ENCODE assay signal across 16 mouse cellular contexts in genomic region chr12:85992013-85992837, GRCm38 (mm10).
DNase-seq lines count a peak whose midpoint lies in the region; ATAC-seq and TF ChIP-seq lines count a peak whose summit lies in the region.
"Had no signal": no experiment of that assay in that cellular context is flagged by ENCODE, and none has a peak within 500 bp of the region (broad histone marks: within the 10 kb centered on the region; RNA-seq: fewer than 3 reads in every experiment).

No protein-coding gene starts in this region.

- DNase-seq in forebrain, postnatal 0 days = no peak
- no peak for DNase-seq in forebrain, embryonic 10.5 days (ENCODE audit: extremely low spot score, low spot score)
- DNase-seq in layer of hippocampus, adult 2 months (ENCODE audit: low spot score in 2 of 2) = no peak
- DNase-seq in layer of hippocampus, postnatal 36 days = no peak
- DNase-seq in gastrocnemius, adult 8-10 months (ENCODE audit: low spot score in 2 of 2) = no peak
- DNase-seq in liver, embryonic 11.5 days (ENCODE audit: low spot score) = no peak
- DNase-seq: adrenal gland, postnatal 36 days; gastrocnemius, postnatal 36 days; kidney, postnatal 10 days; lung, postnatal 14 days; retina, postnatal 1 day; thymus, postnatal 14 days had no signal

- 43% methylated on average over 7 of the region's 7 CpGs for WGBS in forebrain, postnatal 0 days
- 83% methylated on average over 7 of the region's 7 CpGs for WGBS in forebrain, embryonic 10.5 days
- 74% methylated on average over 7 of the region's 7 CpGs for WGBS in liver, embryonic 11.5 days

- H3K27me3 ChIP-seq in forebrain, postnatal 0 days (ENCODE audit: insufficient read depth, low read length) = no peaks in the 10 kb centered on the region
- no peaks in the 10 kb centered on the region for H3K27me3 ChIP-seq in forebrain, embryonic 10.5 days (ENCODE audit: poor library complexity, severe bottlenecking)
- no peaks in the 10 kb centered on the region for H3K27me3 ChIP-seq in megakaryocyte, embryonic 14.5 days (replicated peaks)
- H3K27me3 ChIP-seq in liver, embryonic 11.5 days (replicated peaks; ENCODE audit: control insufficient read depth, insufficient read depth, low read length) = no peaks in the 10 kb centered on the region
- H3K27me3 ChIP-seq: forebrain, embryonic 12.5 days had no signal

- no peak overlapping the region for H3K9ac ChIP-seq in forebrain, postnatal 0 days
- H3K9ac ChIP-seq in liver, embryonic 11.5 days (ENCODE audit: low read depth, low read length) = no peak overlapping the region
- H3K9ac ChIP-seq: forebrain, embryonic 12.5 days had no signal

- peaks cover 3% of the 10 kb centered on the region; the same call in 1 of the 2 replicates for H3K36me3 ChIP-seq in forebrain, postnatal 0 days (ENCODE audit: insufficient read depth)
- peaks cover 11% of the 10 kb centered on the region for H3K36me3 ChIP-seq in forebrain, embryonic 10.5 days (replicated peaks)
- peaks cover 31% of the 10 kb centered on the region for H3K36me3 ChIP-seq in megakaryocyte, embryonic 14.5 days (replicated peaks; ENCODE audit: low read length)
- no peaks in the 10 kb centered on the region for H3K36me3 ChIP-seq in liver, embryonic 11.5 days (ENCODE audit: control insufficient read depth, insufficient read depth, low read length)
- H3K36me3 ChIP-seq: forebrain, embryonic 12.5 days had no signal

- TF ChIP-seq CTCF in forebrain, postnatal 0 days (IDR thresholded peaks at IDR 0.05; ENCODE audit: low read depth) = no peak
- TF ChIP-seq CTCF in layer of hippocampus, adult 2 months (conservative IDR thresholded peaks at IDR 0.05) = peak; percentile 30; the same call in 1 of the 2 replicates

- ATAC-seq in forebrain, postnatal 0 days = 0 out of 2 replicates have a peak, but pooled peaks have one; percentile 16
- peak; percentile 47 for ATAC-seq in CD4-positive, CD25-positive, alpha-beta regulatory T cell, adult 4 months
- no peak for ATAC-seq in liver, embryonic 11.5 days (replicated peaks; ENCODE audit: low FRiP score)

- H3K4me1 ChIP-seq in forebrain, postnatal 0 days (ENCODE audit: insufficient read depth) = 0 out of 2 replicates have a peak, but pooled peaks cover under 1% of the 10 kb centered on the region
- H3K4me1 ChIP-seq in forebrain, embryonic 10.5 days = no peaks in the 10 kb centered on the region
- H3K4me1 ChIP-seq in megakaryocyte, embryonic 14.5 days = peaks cover 14% of the 10 kb centered on the region
- no peaks in the 10 kb centered on the region for H3K4me1 ChIP-seq in liver, embryonic 11.5 days (replicated peaks; ENCODE audit: control insufficient read depth, insufficient read depth, low read length)

- H3K4me3 ChIP-seq in forebrain, postnatal 0 days (ENCODE audit: low read depth, low read length) = no peak overlapping the region
- H3K4me3 ChIP-seq in forebrain, embryonic 10.5 days = no peak overlapping the region
- no peak overlapping the region for H3K4me3 ChIP-seq in layer of hippocampus, adult 2 months
- H3K4me3 ChIP-seq in megakaryocyte, embryonic 14.5 days (replicated peaks) = peak overlapping the region; percentile 73
- H3K4me3 ChIP-seq in liver, embryonic 11.5 days (ENCODE audit: low read depth, low read length) = no peak overlapping the region
- H3K4me3 ChIP-seq: embryonic facial prominence, embryonic 10.5 days; forebrain, embryonic 12.5 days had no signal

- no peaks in the 10 kb centered on the region for H3K9me3 ChIP-seq in forebrain, postnatal 0 days (ENCODE audit: low read length)
- no peaks in the 10 kb centered on the region for H3K9me3 ChIP-seq in forebrain, embryonic 10.5 days
- no peaks in the 10 kb centered on the region; the same call in 1 of the 2 replicates for H3K9me3 ChIP-seq in megakaryocyte, embryonic 14.5 days
- no peaks in the 10 kb centered on the region for H3K9me3 ChIP-seq in liver, embryonic 11.5 days (ENCODE audit: control insufficient read depth, low read length)
- H3K9me3 ChIP-seq: embryonic facial prominence, embryonic 10.5 days; forebrain, embryonic 12.5 days had no signal

- no peak overlapping the region for H3K27ac ChIP-seq in forebrain, postnatal 0 days (ENCODE audit: low read depth, low read length)
- no peak overlapping the region for H3K27ac ChIP-seq in forebrain, embryonic 10.5 days
- H3K27ac ChIP-seq in layer of hippocampus, adult 2 months = peak overlapping the region; percentile 41; the same call in 1 of the 2 replicates
- H3K27ac ChIP-seq in liver, embryonic 11.5 days (ENCODE audit: low read depth, low read length) = no peak overlapping the region
- H3K27ac ChIP-seq: embryonic facial prominence, embryonic 10.5 days; forebrain, embryonic 12.5 days had no signal

- H3K4me2 ChIP-seq in forebrain, postnatal 0 days (ENCODE audit: low read depth) = no peak overlapping the region
- H3K4me2 ChIP-seq in liver, embryonic 11.5 days = no peak overlapping the region
- H3K4me2 ChIP-seq: forebrain, embryonic 12.5 days had no signal
